Mouse (Mus musculus): Measurements from ENCODE around the gene Fignl1. TPM values are rescaled to one million over a fixed set of nuclear protein-coding genes. Genes with fewer than 3 reads are reported as not detected.

The Fignl1 gene
- polyA plus RNA-seq, 1 experiment from 2014 or later, result 27.8 TPM

DNA sequence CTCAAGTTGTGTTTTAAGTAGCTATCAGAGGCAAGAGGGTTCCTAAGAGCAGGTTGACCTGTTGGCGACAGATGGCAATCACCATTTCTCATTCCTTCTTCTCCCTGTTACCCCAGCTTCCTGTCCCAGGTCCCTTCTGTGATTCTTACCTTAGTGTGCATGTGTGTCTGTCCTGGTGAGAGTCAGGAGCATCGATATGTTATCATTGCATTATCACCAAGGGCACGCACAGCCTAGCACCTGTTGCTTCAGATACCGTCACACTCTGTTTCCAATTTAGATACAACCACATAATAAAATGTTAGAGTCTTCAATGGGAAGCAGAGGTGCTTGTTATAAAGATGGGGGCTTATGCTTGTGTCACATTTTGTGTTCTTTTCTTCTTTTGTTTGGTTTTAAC lies 36.6 kb downstream of the Fignl1 start:
- H3K9me3 ChIP-seq (replicated peaks; ENCODE audit: low read length), result no peaks in the 10 kb centered on the region
- H3K4me2 ChIP-seq (ENCODE audit: low read length), result no peak overlapping the region
- H3K27me3 ChIP-seq (ENCODE audit: insufficient read depth, low read length), result no peaks in the 10 kb centered on the region
- no peak overlapping the region for H3K9ac ChIP-seq (ENCODE audit: low read depth, low read length)
- ATAC-seq (replicated peaks; ENCODE audit: low FRiP score, low read depth), result no peak
- no peaks in the 10 kb centered on the region for H3K4me1 ChIP-seq (replicated peaks; ENCODE audit: insufficient read depth, low read length)
- no peak overlapping the region for H3K4me3 ChIP-seq (replicated peaks; ENCODE audit: low read depth, low read length)
- no peaks in the 10 kb centered on the region for H3K36me3 ChIP-seq (ENCODE audit: insufficient read depth, low read length)
- no peak for TF ChIP-seq CTCF (IDR thresholded peaks at IDR 0.05; ENCODE audit: low read depth)
- 92% methylated on average over 4 of the region's 4 CpGs for WGBS
- DNase-seq (ENCODE audit: low spot score), result no peak
- no peak overlapping the region for H3K27ac ChIP-seq

DNA sequence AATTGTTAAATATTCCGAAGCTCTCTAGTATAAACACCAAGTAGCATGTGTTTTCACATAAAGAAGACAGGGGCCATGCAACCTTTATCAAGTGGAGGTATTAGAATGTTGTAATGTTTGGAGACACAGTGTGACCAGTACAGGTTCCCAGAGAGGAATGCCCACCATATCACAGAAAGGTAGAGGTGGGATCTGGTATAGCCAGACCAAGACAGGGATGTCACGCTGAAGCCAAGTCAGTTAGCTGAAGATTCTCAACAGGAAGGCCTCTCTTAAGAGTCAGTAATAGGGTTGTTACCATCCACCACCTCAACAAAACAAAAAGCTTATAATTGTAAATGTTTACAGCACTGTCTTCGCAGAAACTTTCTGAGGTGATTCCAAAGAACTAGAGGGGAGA lies 38.1 kb downstream of the Fignl1 start:
- Histone ChIP-seq H3K9ac (ENCODE audit: low read depth, low read length) (no peak overlapping the region), H3K9me3 (replicated peaks; ENCODE audit: low read length) (no peaks in the 10 kb centered on the region), H3K27ac (no peak overlapping the region), H3K36me3 (ENCODE audit: insufficient read depth, low read length) (no peaks in the 10 kb centered on the region), H3K4me2 (ENCODE audit: low read length) (no peak overlapping the region), H3K4me1 (replicated peaks; ENCODE audit: insufficient read depth, low read length) (no peaks in the 10 kb centered on the region), H3K4me3 (replicated peaks; ENCODE audit: low read depth, low read length) (no peak overlapping the region), H3K27me3 (ENCODE audit: insufficient read depth, low read length) (no peaks in the 10 kb centered on the region)
- ATAC-seq (replicated peaks; ENCODE audit: low FRiP score, low read depth) (no peak), DNase-seq (ENCODE audit: low spot score) (no peak)
- no peak for TF ChIP-seq CTCF (IDR thresholded peaks at IDR 0.05; ENCODE audit: low read depth)
- 82% methylated on average over 3 of the region's 3 CpGs for WGBS

DNA sequence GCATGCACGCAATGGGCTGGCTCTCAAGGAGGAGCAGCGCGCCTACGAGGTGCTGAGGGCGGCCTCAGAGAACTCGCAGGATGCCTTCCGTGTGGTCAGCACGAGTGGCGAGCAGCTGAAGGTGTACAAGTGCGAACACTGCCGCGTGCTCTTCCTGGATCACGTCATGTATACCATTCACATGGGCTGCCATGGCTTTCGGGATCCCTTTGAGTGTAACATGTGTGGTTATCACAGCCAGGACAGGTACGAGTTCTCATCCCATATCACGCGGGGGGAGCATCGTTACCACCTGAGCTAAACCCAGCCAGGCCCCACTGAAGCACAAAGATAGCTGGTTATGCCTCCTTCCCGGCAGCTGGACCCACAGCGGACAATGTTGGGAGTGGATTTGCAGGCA lies 39.5 kb downstream of the Fignl1 start:
- Histone ChIP-seq H3K4me3 (replicated peaks; ENCODE audit: low read depth, low read length) (no peak overlapping the region), H3K9me3 (replicated peaks; ENCODE audit: low read length) (no peaks in the 10 kb centered on the region), H3K4me2 (ENCODE audit: low read length) (no peak overlapping the region), H3K27ac (no peak overlapping the region), H3K27me3 (ENCODE audit: insufficient read depth, low read length) (no peaks in the 10 kb centered on the region), H3K36me3 (ENCODE audit: insufficient read depth, low read length) (no peaks in the 10 kb centered on the region), H3K9ac (ENCODE audit: low read depth, low read length) (no peak overlapping the region), H3K4me1 (replicated peaks; ENCODE audit: insufficient read depth, low read length) (no peaks in the 10 kb centered on the region)
- WGBS, result 91% methylated on average over 20 of the region's 20 CpGs
- DNase-seq (ENCODE audit: low spot score), result no peak
- no peak for ATAC-seq (replicated peaks; ENCODE audit: low FRiP score, low read depth)
- TF ChIP-seq CTCF (IDR thresholded peaks at IDR 0.05; ENCODE audit: low read depth), result no peak

DNA sequence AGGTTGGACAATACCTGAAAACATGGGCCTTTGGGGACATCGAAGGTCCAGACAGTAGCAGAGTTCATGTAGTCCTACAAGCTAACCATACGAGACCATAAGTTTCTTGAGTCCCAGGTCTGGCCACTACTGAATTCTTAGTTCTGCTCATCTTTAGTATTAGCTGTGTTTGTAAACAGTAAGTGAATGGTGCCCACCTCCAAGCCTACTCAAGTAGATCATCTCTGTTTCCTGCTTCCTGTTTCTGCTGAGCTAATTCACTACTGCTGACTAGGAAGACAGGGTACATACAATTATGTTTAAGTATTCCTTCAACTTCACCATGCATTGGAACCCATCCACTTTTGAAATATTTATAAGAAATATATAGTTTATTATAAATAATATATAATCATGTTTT lies 40.7 kb downstream of the Fignl1 start:
- TF ChIP-seq CTCF (IDR thresholded peaks at IDR 0.05; ENCODE audit: low read depth), result no peak
- no peak overlapping the region for H3K27ac ChIP-seq
- no peaks in the 10 kb centered on the region for H3K4me1 ChIP-seq (replicated peaks; ENCODE audit: insufficient read depth, low read length)
- WGBS, result 79% methylated on average over 2 of the region's 2 CpGs
- ATAC-seq (replicated peaks; ENCODE audit: low FRiP score, low read depth), result no peak
- no peak overlapping the region for H3K4me2 ChIP-seq (ENCODE audit: low read length)
- no peaks in the 10 kb centered on the region for H3K36me3 ChIP-seq (ENCODE audit: insufficient read depth, low read length)
- H3K9ac ChIP-seq (ENCODE audit: low read depth, low read length), result no peak overlapping the region
- H3K9me3 ChIP-seq (replicated peaks; ENCODE audit: low read length), result no peaks in the 10 kb centered on the region
- no peak for DNase-seq (ENCODE audit: low spot score)
- H3K27me3 ChIP-seq (ENCODE audit: insufficient read depth, low read length), result no peaks in the 10 kb centered on the region
- no peak overlapping the region for H3K4me3 ChIP-seq (replicated peaks; ENCODE audit: low read depth, low read length)

DNA sequence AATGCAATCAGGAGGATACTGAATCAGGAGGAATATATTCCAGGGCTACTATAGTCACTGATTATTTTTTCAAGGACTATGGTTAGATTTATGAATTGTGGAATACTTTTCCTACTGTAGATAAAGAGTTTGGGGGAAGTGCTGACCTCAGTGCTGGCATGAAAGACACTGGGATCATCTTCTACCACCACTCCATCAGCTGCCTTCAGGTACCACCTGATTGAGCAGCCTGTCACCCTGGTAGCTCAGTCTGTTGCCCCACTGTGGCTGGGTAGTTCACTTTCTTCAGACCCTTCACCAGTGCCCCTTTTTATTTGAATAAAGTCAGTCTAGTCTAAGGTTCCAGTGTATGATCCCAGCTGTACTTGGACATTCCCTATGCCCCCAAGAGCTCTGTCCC lies 42.0 kb downstream of the Fignl1 start:
- no peak for TF ChIP-seq CTCF (IDR thresholded peaks at IDR 0.05; ENCODE audit: low read depth)
- H3K27me3 ChIP-seq (ENCODE audit: insufficient read depth, low read length), result no peaks in the 10 kb centered on the region
- no peak overlapping the region for H3K4me3 ChIP-seq (replicated peaks; ENCODE audit: low read depth, low read length)
- DNase-seq (ENCODE audit: low spot score) (no peak), ATAC-seq (replicated peaks; ENCODE audit: low FRiP score, low read depth) (no peak)
- H3K9ac ChIP-seq (ENCODE audit: low read depth, low read length), result no peak overlapping the region
- H3K9me3 ChIP-seq (replicated peaks; ENCODE audit: low read length), result no peaks in the 10 kb centered on the region
- no peak overlapping the region for H3K4me2 ChIP-seq (ENCODE audit: low read length)
- H3K36me3 ChIP-seq (ENCODE audit: insufficient read depth, low read length), result no peaks in the 10 kb centered on the region
- no peak overlapping the region for H3K27ac ChIP-seq
- no peaks in the 10 kb centered on the region for H3K4me1 ChIP-seq (replicated peaks; ENCODE audit: insufficient read depth, low read length)

DNA sequence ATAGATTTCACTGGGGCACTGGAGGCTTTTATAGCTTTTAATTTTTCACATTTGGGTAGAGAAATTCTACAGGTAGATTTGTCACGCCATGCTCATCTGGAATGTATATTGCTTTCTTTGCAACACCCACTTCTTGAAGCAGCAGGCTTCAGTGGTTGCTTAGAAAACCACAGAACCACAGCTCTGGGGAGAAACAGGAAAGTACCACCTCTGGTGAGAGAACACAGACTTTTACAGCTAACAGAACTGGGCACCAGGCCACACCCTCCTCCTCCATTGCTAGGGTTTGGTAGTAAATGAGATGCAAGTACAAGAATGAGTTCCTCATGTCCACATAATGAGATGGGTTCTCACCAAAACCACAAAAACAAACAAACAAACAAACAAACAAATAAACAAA lies 42.7 kb downstream of the Fignl1 start:
- ATAC-seq (replicated peaks; ENCODE audit: low FRiP score, low read depth) (no peak), DNase-seq (ENCODE audit: low spot score) (no peak)
- H3K9me3 ChIP-seq (replicated peaks; ENCODE audit: low read length), result no peaks in the 10 kb centered on the region
- no peaks in the 10 kb centered on the region for H3K36me3 ChIP-seq (ENCODE audit: insufficient read depth, low read length)
- no peak overlapping the region for H3K27ac ChIP-seq
- H3K4me2 ChIP-seq (ENCODE audit: low read length), result no peak overlapping the region
- no peak for TF ChIP-seq CTCF (IDR thresholded peaks at IDR 0.05; ENCODE audit: low read depth)
- WGBS, result 95% methylated on average over 1 of the region's 1 CpGs
- no peaks in the 10 kb centered on the region for H3K27me3 ChIP-seq (ENCODE audit: insufficient read depth, low read length)
- no peak overlapping the region for H3K9ac ChIP-seq (ENCODE audit: low read depth, low read length)
- H3K4me1 ChIP-seq (replicated peaks; ENCODE audit: insufficient read depth, low read length), result no peaks in the 10 kb centered on the region
- no peak overlapping the region for H3K4me3 ChIP-seq (replicated peaks; ENCODE audit: low read depth, low read length)

DNA sequence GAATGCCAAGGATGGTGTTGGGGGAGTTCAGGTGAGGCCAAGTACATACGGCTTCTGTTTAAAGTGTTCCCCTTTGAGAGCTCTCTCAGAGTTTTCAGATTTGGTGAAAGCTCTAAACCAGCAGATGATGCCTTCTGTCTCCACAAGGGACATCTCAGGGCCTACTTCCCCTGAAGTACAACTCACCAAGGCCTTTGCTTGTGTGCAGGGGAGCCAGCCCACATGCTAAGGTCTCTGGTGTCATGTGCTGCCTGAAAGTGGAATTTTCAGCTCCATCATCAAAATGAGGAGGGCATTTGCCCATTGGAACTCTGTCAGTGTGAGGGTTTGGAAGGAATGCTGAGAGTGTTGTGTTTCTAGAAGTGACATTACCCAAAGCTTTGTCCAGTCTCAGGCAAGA lies 43.3 kb downstream of the Fignl1 start:
- TF ChIP-seq CTCF (IDR thresholded peaks at IDR 0.05; ENCODE audit: low read depth), result no peak
- Histone ChIP-seq H3K4me3 (replicated peaks; ENCODE audit: low read depth, low read length) (no peak overlapping the region), H3K27me3 (ENCODE audit: insufficient read depth, low read length) (no peaks in the 10 kb centered on the region), H3K9me3 (replicated peaks; ENCODE audit: low read length) (no peaks in the 10 kb centered on the region), H3K4me1 (replicated peaks; ENCODE audit: insufficient read depth, low read length) (no peaks in the 10 kb centered on the region), H3K36me3 (ENCODE audit: insufficient read depth, low read length) (no peaks in the 10 kb centered on the region), H3K9ac (ENCODE audit: low read depth, low read length) (no peak overlapping the region), H3K27ac (no peak overlapping the region), H3K4me2 (ENCODE audit: low read length) (no peak overlapping the region)
- no peak for ATAC-seq (replicated peaks; ENCODE audit: low FRiP score, low read depth)
- 74% methylated on average over 1 of the region's 1 CpGs for WGBS
- DNase-seq (ENCODE audit: low spot score), result no peak
